1 mouse cellular context compared by ENCODE assay signal in the genomic region with DNA sequence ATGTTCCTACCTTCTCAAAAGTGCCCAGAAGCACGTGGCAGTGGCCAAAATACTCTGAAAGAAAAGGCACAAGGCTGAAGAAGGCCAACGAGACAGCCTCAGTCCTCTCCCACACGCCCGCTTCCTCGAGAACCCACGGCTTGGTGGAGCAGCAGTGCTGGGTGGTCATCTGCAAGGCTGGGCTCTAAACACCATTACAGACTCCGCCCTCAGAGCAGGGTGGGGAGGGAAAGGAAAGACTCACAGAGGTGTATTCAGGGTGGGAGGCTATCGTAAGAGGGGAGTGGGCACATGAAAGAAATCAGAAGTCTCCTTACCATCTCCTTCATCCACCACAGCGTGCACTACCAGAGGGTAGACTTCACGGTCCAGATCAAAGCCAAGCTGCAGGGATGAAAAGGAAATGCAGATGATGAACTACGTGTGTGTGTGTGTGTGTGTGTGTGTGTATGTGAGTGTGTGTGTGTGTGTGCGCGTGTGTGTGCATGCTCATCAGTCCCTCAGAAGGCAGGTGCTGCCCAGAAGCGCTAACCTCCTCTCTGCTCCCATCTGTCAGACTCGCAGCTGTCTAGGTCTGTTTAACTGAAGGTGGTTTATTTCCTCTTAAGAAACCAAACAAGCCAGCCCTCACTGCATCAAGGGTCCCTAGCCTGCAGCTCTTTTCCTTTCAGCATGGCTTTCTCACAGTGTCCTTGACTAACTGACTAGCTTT.
TF ChIP-seq lines count a peak whose summit lies in the region.

No protein-coding gene starts in this region.

TF ChIP-seq in CH12.LX, 34 proteins besides CTCF, POLR2A, EP300 and RAD21:
- TF ChIP-seq BHLHE40 (IDR thresholded peaks at IDR 0.05; ENCODE audit: low read depth, low read length) (peak; percentile 15; the same call in 1 of the 2 replicates), MAFK (IDR thresholded peaks at IDR 0.05; ENCODE audit: insufficient replicate concordance, low read length) (no peak), ETS1 (conservative IDR thresholded peaks at IDR 0.05; ENCODE audit: low read depth, low read length) (peak; percentile 30; the same call in 1 of the 2 replicates), TCF12 (IDR thresholded peaks at IDR 0.05; ENCODE audit: low read depth, low read length) (peak; percentile 51; the same call in 1 of the 2 replicates), ZC3H11A (IDR thresholded peaks at IDR 0.05; ENCODE audit: low read depth, low read length) (no peak)
TF ChIP-seq in CH12.LX: peak in this region for 3.
